Mouse (Mus musculus) CH12.LX (cell line): ENCODE results near the gene Copa. TPM values are rescaled to one million over a fixed set of nuclear protein-coding genes. Genes with fewer than 3 reads are reported as not detected.

Source experiments
- DNase-seq: peaks from one replicate; pipeline ENCODE4 v3.0.0-alpha.2; 2013; ENCODE audit errors: extremely low read depth
- H3K27ac ChIP-seq: 2 replicates; pipeline ENCODE4 v1.5.1; 2012; ENCODE audit warnings: low read depth, mild to moderate bottlenecking, control low read depth, moderate library complexity; ENCODE audit not compliant: insufficient read depth
- H3K27me3 ChIP-seq: replicated peaks from 2 replicates; pipeline ENCODE3; 2012; ENCODE audit warnings: inconsistent platforms
- H3K36me3 ChIP-seq, 2 experiments: replicated peaks in 1 of 2; 2 replicates each; pipeline versions ENCODE3 to v1.6.1; 2012; ENCODE audit warnings: inconsistent platforms in 1 of 2, low read length in 1 of 2, mild to moderate bottlenecking in 1 of 2, mixed read lengths in 1 of 2, moderate library complexity in 1 of 2; ENCODE audit not compliant: control insufficient read depth in 1 of 2, insufficient read depth in 1 of 2
- H3K4me1 ChIP-seq, 2 experiments: 2 replicates each; pipeline ENCODE4 v1.6.1; 2012; ENCODE audit warnings: inconsistent platforms in 1 of 2, moderate library complexity in 1 of 2; ENCODE audit not compliant: insufficient read depth in 2 of 2, control insufficient read depth in 1 of 2
- H3K4me2 ChIP-seq: 2 replicates; pipeline ENCODE4 v1.6.1; 2012; ENCODE audit warnings: low read depth, mild to moderate bottlenecking, control low read depth; ENCODE audit not compliant: poor library complexity, insufficient read depth, severe bottlenecking
- H3K4me3 ChIP-seq, 3 experiments: fragments of 150-350 bp in 1 of 3; sonication (generic) in 1 of 3; replicated peaks in 1 of 3; 2 replicates each; pipeline versions ENCODE3 to v1.5.1; 2011 to 2012; ENCODE audit warnings: low read depth in 2 of 3, low read length in 2 of 3, mild to moderate bottlenecking in 2 of 3, moderate library complexity in 2 of 3, control low read depth in 1 of 3, improper control_type of control experiment in 1 of 3, inconsistent platforms in 1 of 3, mixed read lengths in 1 of 3; ENCODE audit not compliant: poor library complexity in 1 of 3
- H3K79me2 ChIP-seq: replicated peaks from 2 replicates; pipeline ENCODE4 v1.6.1; 2012; ENCODE audit warnings: mild to moderate bottlenecking, moderate library complexity; ENCODE audit not compliant: control insufficient read depth, poor library complexity, insufficient read depth, severe bottlenecking; ENCODE audit errors: extremely low read depth
- H3K9ac ChIP-seq: 2 replicates; pipeline ENCODE4 v1.6.1; 2012; ENCODE audit warnings: low read depth, mild to moderate bottlenecking, control low read depth, moderate library complexity; ENCODE audit not compliant: insufficient read depth
- H3K9me3 ChIP-seq: replicated peaks from 2 replicates; pipeline ENCODE3; 2012; ENCODE audit warnings: low read length, inconsistent platforms, mixed read lengths
- CHD2 ChIP-seq: IDR thresholded peaks from 2 replicates; pipeline ENCODE4 v1.6.1; 2011; ENCODE audit warnings: low read length, improper control_type of control experiment
- CTCF ChIP-seq, 2 experiments: IDR thresholded peaks in 1 of 2; conservative IDR thresholded peaks in 1 of 2; 2 replicates each; pipeline ENCODE4 v1.5.1; 2011 to 2012; ENCODE audit warnings: low read depth in 2 of 2, low read length in 2 of 2, improper control_type of control experiment in 1 of 2, inconsistent platforms in 1 of 2, mild to moderate bottlenecking in 1 of 2, moderate library complexity in 1 of 2
- E2F4 ChIP-seq: IDR thresholded peaks from 2 replicates; pipeline ENCODE4 v1.6.1; 2011; ENCODE audit warnings: low read depth, low read length, improper control_type of control experiment; ENCODE audit not compliant: insufficient replicate concordance
- HCFC1 ChIP-seq: IDR thresholded peaks from 2 replicates; pipeline ENCODE4 v1.6.1; 2012; ENCODE audit warnings: low read depth, mild to moderate bottlenecking, inconsistent platforms, low read length, improper control_type of control experiment
- IRF4 ChIP-seq: IDR thresholded peaks from 2 replicates; pipeline ENCODE4 v1.6.1; 2014; ENCODE audit warnings: low read depth, mild to moderate bottlenecking, inconsistent platforms, low read length, improper control_type of control experiment
- JUN ChIP-seq: IDR thresholded peaks from 2 replicates; pipeline ENCODE4 v1.6.1; 2011; ENCODE audit warnings: low read depth, mild to moderate bottlenecking, low read length, improper control_type of control experiment, moderate library complexity; ENCODE audit not compliant: insufficient read depth
- JUND ChIP-seq: conservative IDR thresholded peaks from 2 replicates; pipeline ENCODE4 v1.6.1; 2011; ENCODE audit warnings: low read depth, low read length, improper control_type of control experiment
- KAT2A ChIP-seq: IDR thresholded peaks from 2 replicates; pipeline ENCODE4 v1.6.1; 2012; ENCODE audit warnings: low read length, improper control_type of control experiment, inconsistent platforms; ENCODE audit not compliant: insufficient replicate concordance
- MAFK ChIP-seq: IDR thresholded peaks from 2 replicates; pipeline ENCODE4 v1.6.1; 2011; ENCODE audit warnings: low read length, improper control_type of control experiment; ENCODE audit not compliant: insufficient replicate concordance
- MAX ChIP-seq: IDR thresholded peaks from 2 replicates; pipeline ENCODE4 v1.6.1; 2011; ENCODE audit warnings: low read length, improper control_type of control experiment
- MEF2A ChIP-seq: IDR thresholded peaks from 2 replicates; pipeline ENCODE4 v1.6.1; 2014; ENCODE audit warnings: low read depth, mild to moderate bottlenecking, inconsistent platforms, low read length, improper control_type of control experiment, borderline replicate concordance
- MXI1 ChIP-seq: IDR thresholded peaks from 2 replicates; pipeline ENCODE4 v1.6.1; 2011; ENCODE audit warnings: mild to moderate bottlenecking, low read depth, low read length, improper control_type of control experiment
- NRF1 ChIP-seq: IDR thresholded peaks from 2 replicates; pipeline ENCODE4 v1.6.1; 2014; ENCODE audit warnings: low read depth, mild to moderate bottlenecking, inconsistent platforms, low read length, improper control_type of control experiment, moderate library complexity
- PAX5 ChIP-seq: IDR thresholded peaks from 2 replicates; pipeline ENCODE4 v1.6.1; 2012; ENCODE audit warnings: low read length, inconsistent platforms, mixed read lengths
- POLR2AphosphoS2 ChIP-seq: IDR thresholded peaks from 2 replicates; pipeline ENCODE4 v1.6.1; 2011; ENCODE audit warnings: low read depth, low read length, improper control_type of control experiment
- RAD21 ChIP-seq: IDR thresholded peaks from 2 replicates; pipeline ENCODE4 v1.6.1; 2011; ENCODE audit warnings: low read depth, mild to moderate bottlenecking, low read length, improper control_type of control experiment, moderate library complexity
- RCOR1 ChIP-seq: conservative IDR thresholded peaks from 2 replicates; pipeline ENCODE4 v1.6.1; 2012; ENCODE audit warnings: low read depth, mild to moderate bottlenecking, inconsistent platforms, low read length, improper control_type of control experiment
- SIN3A ChIP-seq: IDR thresholded peaks from 2 replicates; pipeline ENCODE4 v1.6.1; 2012; ENCODE audit warnings: low read length, improper control_type of control experiment, inconsistent platforms
- SMC3 ChIP-seq: IDR thresholded peaks from 2 replicates; pipeline ENCODE4 v1.6.1; 2011; ENCODE audit warnings: low read depth, low read length, improper control_type of control experiment
- UBTF ChIP-seq: IDR thresholded peaks from 2 replicates; pipeline ENCODE4 v1.6.1; 2012; ENCODE audit warnings: low read depth, mild to moderate bottlenecking, inconsistent platforms, low read length, improper control_type of control experiment, moderate library complexity
- USF2 ChIP-seq: conservative IDR thresholded peaks from 2 replicates; pipeline ENCODE4 v1.6.1; 2011; ENCODE audit warnings: low read depth, low read length, improper control_type of control experiment
- ZC3H11A ChIP-seq: IDR thresholded peaks from 2 replicates; pipeline ENCODE4 v1.6.1; 2012; ENCODE audit warnings: low read depth, mild to moderate bottlenecking, inconsistent platforms, low read length, improper control_type of control experiment
- ZKSCAN1 ChIP-seq: IDR thresholded peaks from 2 replicates; pipeline ENCODE4 v1.6.1; 2012; ENCODE audit warnings: low read depth, inconsistent platforms, low read length, improper control_type of control experiment, borderline replicate concordance
- ZMIZ1 ChIP-seq: IDR thresholded peaks from 2 replicates; pipeline ENCODE4 v1.6.1; 2012; ENCODE audit warnings: low read depth, mild to moderate bottlenecking, inconsistent platforms, low read length, improper control_type of control experiment
- ZNF384 ChIP-seq: IDR thresholded peaks from 2 replicates; pipeline ENCODE4 v1.6.1; 2012; ENCODE audit warnings: low read depth, low read length, improper control_type of control experiment, inconsistent platforms
- dilution Hi-C: fragments of 300-500 bp; cut with MboI; formaldehyde crosslinking; loops from 2 replicates; pipeline ENCODE4 v1.14.3; 2020; ENCODE audit warnings: low sequenced_read_pairs; ENCODE audit not compliant: extremely low pct_unique_long_range_greater_than_20kb, extremely low pct_ligation_motif_present
- in situ Hi-C: fragments of 300-500 bp; cut with MboI; formaldehyde crosslinking; loops from 3 replicates; pipeline ENCODE4 v1.14.3; 2019; ENCODE audit warnings: low sequenced_read_pairs, low pct_ligation_motif_present, low pct_unique_long_range_greater_than_20kb, mixed read lengths
- polyA plus RNA-seq: library from polyadenylated mRNA; unstranded; fragments of >175 nt; gene quantifications from 2 replicates; pipeline ENCODE4 v1.2.1, GENCODE M21; 2012; ENCODE audit warnings: low read depth; ENCODE audit not compliant: insufficient read length
- total RNA-seq, 2 experiments: library from RNA; depleted of rRNA; stranded (reverse); fragments of 300-350 nt in 1 of 2; fragments of >200 nt in 1 of 2; gene quantifications; 2 replicates each; pipeline ENCODE4 v1.2.3; 2012 to 2014

Gene Copa
- total and polyA plus RNA-seq, 3 experiments: 157 to 165 (median 158) TPM

DNA sequence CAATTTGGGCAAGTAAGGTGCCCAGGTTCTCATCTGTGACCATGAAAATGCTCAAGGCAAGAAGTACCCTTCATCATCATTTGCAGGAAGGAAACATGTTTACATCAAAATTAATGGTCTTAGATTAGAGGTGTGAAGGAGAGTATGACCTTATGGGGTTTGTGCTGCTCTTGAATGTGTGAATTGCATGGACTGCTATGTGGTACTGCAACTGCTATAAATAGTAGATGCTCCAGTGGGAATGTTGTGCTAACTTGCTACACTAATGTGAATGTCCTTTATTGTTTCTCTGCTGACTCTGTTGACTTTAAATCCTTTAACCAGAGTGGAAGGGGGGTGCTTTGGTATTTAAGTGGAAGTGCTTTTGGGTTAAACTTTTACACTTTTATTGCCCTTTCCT, 12.0 kb downstream of the Copa start:
- no peaks in the 10 kb centered on the region for H3K9me3 ChIP-seq
- dilution Hi-C loops: no loop called here
- H3K36me3 ChIP-seq: peaks cover 59 to 87% of the 10 kb centered on the region in 2 experiments
- H3K4me3 ChIP-seq: no peak overlapping the region
- H3K4me2 ChIP-seq: no peak overlapping the region
- no peaks in the 10 kb centered on the region for H3K27me3 ChIP-seq
- in situ Hi-C loops: no loop called here
- no peak overlapping the region for H3K27ac ChIP-seq
- no peak for DNase-seq
- no peaks in the 10 kb centered on the region; the same call in none of the 2 replicates for H3K79me2 ChIP-seq
- H3K4me1 ChIP-seq: no peaks in the 10 kb centered on the region
- no peak overlapping the region for H3K9ac ChIP-seq
- TF ChIP-seq E2F4: no peak
- no peak for TF ChIP-seq CTCF (conservative IDR thresholded peaks at IDR 0.05 in 1 of 2, IDR thresholded peaks at IDR 0.05 in 1 of 2; ENCODE audit: low read depth in 2 of 2, low read length in 2 of 2)
- TF ChIP-seq CHD2: no peak
- no peak for TF ChIP-seq SMC3
- no peak for TF ChIP-seq UBTF
- TF ChIP-seq POLR2AphosphoS2: no peak
- TF ChIP-seq MXI1: no peak
- no peak for TF ChIP-seq MEF2A
- TF ChIP-seq MAFK: no peak
- no peak for TF ChIP-seq ZNF384
- no peak for TF ChIP-seq ZC3H11A
- no peak for TF ChIP-seq SIN3A
- no peak for TF ChIP-seq PAX5
- no peak for TF ChIP-seq ZMIZ1
- no peak for TF ChIP-seq KAT2A
- TF ChIP-seq IRF4: no peak
- TF ChIP-seq RAD21: no peak
- TF ChIP-seq RCOR1: no peak
- TF ChIP-seq HCFC1: no peak
- TF ChIP-seq, all 38 proteins: peak for 0

DNA sequence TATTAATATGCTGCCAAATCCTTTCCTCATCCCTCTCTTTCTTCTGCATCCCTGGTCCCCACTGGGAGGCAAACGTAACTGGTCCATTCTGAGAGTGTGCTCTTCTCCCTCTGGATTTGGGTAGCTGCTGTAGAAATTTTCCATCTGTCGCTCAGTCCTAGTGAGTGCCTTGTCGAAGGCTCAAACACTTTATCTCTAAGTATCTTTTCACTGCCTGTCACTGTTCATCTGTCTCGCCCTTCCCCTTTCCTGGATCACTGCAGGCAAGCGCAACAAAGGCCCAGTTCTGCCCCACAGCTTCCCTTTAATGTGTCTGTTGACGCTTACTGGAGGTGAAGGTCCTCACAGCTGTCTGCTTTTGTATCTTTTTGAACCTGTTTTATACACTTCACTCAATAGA, 12.9 kb downstream of the Copa start:
- Histone ChIP-seq H3K27ac (no peak overlapping the region), H3K79me2 (no peaks in the 10 kb centered on the region; the same call in 1 of the 2 replicates), H3K9me3 (no peaks in the 10 kb centered on the region), H3K4me1 (no peaks in the 10 kb centered on the region), H3K4me3 (no peak overlapping the region), H3K4me2 (no peak overlapping the region), H3K36me3 (peaks cover 56 to 86% of the 10 kb centered on the region in 2 experiments), H3K9ac (no peak overlapping the region), H3K27me3 (no peaks in the 10 kb centered on the region)
- DNase-seq: no peak
- no peak for TF ChIP-seq KAT2A
- no peak for TF ChIP-seq RAD21
- TF ChIP-seq IRF4: no peak
- TF ChIP-seq NRF1: no peak
- TF ChIP-seq ZC3H11A: no peak
- no peak for TF ChIP-seq ZKSCAN1
- TF ChIP-seq PAX5: no peak
- no peak for TF ChIP-seq CHD2
- no peak for TF ChIP-seq CTCF (conservative IDR thresholded peaks at IDR 0.05 in 1 of 2, IDR thresholded peaks at IDR 0.05 in 1 of 2; ENCODE audit: low read depth in 2 of 2, low read length in 2 of 2)
- TF ChIP-seq POLR2AphosphoS2: no peak
- no peak for TF ChIP-seq MAFK
- TF ChIP-seq JUND: no peak
- no peak for TF ChIP-seq MXI1
- no peak for TF ChIP-seq ZMIZ1
- no peak for TF ChIP-seq USF2
- no peak for TF ChIP-seq MAX
- TF ChIP-seq RCOR1: no peak
- no peak for TF ChIP-seq HCFC1
- no peak for TF ChIP-seq JUN
- in situ Hi-C loops: no loop called here
- dilution Hi-C loops: no loop called here
